Mouse (Mus musculus) stomach, embryonic 16.5 days (tissue): ENCODE data around the gene Celf3. TPM values are rescaled to one million over a fixed set of nuclear protein-coding genes. Genes with fewer than 3 reads are reported as not detected.

Source experiments
- polyA plus RNA-seq: library from polyadenylated mRNA; unstranded; fragments of >200 nt; fragmentation: Nextera tagmentation; extraction: Ambion mirVana; gene quantifications from 2 replicates; pipeline ENCODE4 v1.2.1, GENCODE M21; 2015

Gene Celf3
- polyA plus RNA-seq, 1 experiment from 2014 or later, result 19.3 TPM

Other genes with a start within 250 kb of the Celf3 start
- gene Gm4778, start 214.3 kb upstream of the Celf3 start, polyA plus RNA-seq, result not detected in 2 replicates
- 10.4 and 12.6 TPM in 2 replicates for gene Them4, start 168.2 kb upstream of the Celf3 start, polyA plus RNA-seq
- gene Them5, start 136.2 kb upstream of the Celf3 start, polyA plus RNA-seq, result 32.1 and 49.6 TPM in 2 replicates
- gene C2cd4d, start 115.9 kb upstream of the Celf3 start, polyA plus RNA-seq, result 0.35 and 0.65 TPM in 2 replicates
- 7.4 and 8.6 TPM in 2 replicates for gene Rorc, start 105.5 kb upstream of the Celf3 start, polyA plus RNA-seq
- gene Lingo4, start 79.8 kb upstream of the Celf3 start, polyA plus RNA-seq, result 0.44 and 0.51 TPM in 2 replicates
- 6.4 and 8.2 TPM in 2 replicates for gene Tdrkh, start 65.0 kb upstream of the Celf3 start, polyA plus RNA-seq
- 67.8 and 71.8 TPM in 2 replicates for gene Mrpl9, start 35.0 kb upstream of the Celf3 start, polyA plus RNA-seq
- 0.41 and 0.56 TPM in 2 replicates for gene Oaz3, start 34.4 kb upstream of the Celf3 start, polyA plus RNA-seq
- gene Riiad1, start 2.0 kb downstream of the Celf3 start, polyA plus RNA-seq, result 1.6 and 3.4 TPM in 2 replicates
- 29.6 and 31.4 TPM in 2 replicates for gene Snx27, start 104.4 kb downstream of the Celf3 start, polyA plus RNA-seq
- not detected in 2 replicates for gene Gm10972, start 164.8 kb downstream of the Celf3 start, polyA plus RNA-seq
- gene Tuft1, start 180.6 kb downstream of the Celf3 start, polyA plus RNA-seq, result 17.0 and 23.2 TPM in 2 replicates
- 9.3 and 11.9 TPM in 2 replicates for gene Selenbp2, start 215.3 kb downstream of the Celf3 start, polyA plus RNA-seq